Mouse (Mus musculus) spleen, postnatal 10 days (tissue): ENCODE measurements at regions not wholly inside any gene's neighbourhood (a gene's known extent, or its start where the extent isn't known, plus 50 kb on each side); places are given as distances from the start of the nearest gene placed in this dataset.

Experiments used
- DNase-seq, 2 experiments: peaks; one replicate each; pipeline ENCODE4 v3.0.0; 2021 to 2022; ENCODE audit warnings: low spot score in 2 of 2

GRCm38 (mm10) chr12:35724132-35724531, 189.3 kb upstream of the Ahr start:
- no peak for DNase-seq

DNA sequence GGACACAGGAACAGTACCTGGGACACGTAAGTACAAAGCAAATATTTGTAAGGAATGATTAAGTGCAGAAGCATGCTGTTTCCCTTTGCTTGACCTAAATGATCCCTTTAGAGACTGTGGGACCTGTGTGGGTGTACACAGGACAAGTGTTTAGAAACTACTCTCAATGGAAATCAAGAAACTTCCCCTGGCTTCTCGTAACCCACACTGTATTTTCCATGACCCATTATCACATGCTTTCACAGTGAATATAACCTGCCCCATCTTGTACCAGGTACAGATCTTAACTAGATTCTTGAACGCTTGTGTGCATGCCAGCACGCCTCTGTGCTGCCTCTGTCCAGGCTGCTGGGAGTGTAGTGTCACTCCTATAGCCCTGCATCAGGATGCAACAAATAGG, 177.8 kb upstream of the Ahr start:
- no peak for DNase-seq

DNA sequence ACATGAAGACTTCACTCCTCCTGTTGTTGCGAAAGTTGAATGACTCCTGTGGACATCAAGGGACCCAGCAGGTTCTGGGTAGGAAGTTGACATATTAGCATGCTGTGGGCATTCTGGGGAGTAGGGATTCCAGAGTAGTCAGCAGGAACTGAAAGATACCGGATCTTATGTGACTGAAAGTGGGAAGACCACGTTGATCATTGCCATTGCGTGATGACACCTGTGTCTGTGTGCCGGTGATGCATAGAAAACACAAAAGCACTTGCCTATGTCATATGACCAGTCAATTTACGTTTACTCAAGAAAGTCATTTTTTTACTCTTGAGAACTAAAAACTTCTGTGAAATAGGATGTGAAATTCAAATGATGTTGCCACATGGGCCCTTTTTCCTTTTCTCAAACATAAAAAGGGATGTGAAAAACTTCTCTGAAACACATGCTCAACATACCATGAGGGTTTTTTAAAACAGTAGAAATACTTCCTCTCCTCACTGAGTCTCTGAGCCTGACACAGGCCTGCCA, 176.8 kb upstream of the Ahr start:
- DNase-seq, result no peak

DNA sequence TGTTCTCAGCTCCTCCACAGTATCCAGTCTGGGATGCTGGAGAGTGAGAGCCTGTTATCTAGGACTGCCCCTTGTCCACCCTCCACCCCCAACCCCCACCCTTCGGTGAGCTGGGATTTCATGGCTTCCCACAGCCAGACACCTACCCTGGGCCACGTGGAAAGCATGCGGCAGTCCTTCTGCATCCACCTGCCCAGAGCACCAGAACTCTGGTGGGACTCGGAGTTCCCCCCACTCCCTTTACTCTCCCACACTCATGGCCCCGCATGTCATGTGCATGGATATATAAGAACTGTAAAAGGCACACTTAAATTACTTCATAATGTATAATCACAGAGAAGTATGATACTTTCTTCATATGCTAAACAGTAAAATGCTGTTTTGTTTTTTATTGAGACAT, 175.5 kb upstream of the Ahr start:
- DNase-seq, result no peak

DNA sequence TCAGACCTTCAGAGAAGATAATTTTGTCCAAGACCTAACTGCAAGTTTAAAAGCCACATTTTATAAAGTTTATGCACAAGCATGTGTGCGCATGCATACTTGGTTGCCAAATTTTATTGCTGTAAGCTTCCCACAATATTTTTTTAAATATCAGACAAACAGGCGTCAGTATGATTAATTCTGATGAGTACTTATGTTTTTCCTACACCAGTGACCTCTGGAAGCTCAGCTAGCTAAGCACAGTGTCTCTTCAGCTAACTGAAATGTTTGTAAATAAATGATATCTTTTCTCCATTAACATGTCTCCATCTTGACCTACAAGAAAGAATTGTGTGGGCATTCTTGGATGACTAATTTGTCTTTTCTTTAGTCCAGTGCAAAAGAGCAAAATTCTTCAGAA, 168.6 kb upstream of the Ahr start:
- DNase-seq, result no peak

- no peak for DNase-seq
Observed at GRCm38 (mm10) chr12:35702674-35703073, 167.8 kb upstream of the Ahr start.

- no peak for DNase-seq
Observed at GRCm38 (mm10) chr12:35694253-35694652, 159.4 kb upstream of the Ahr start.

GRCm38 (mm10) chr12:35690914-35691313, 156.1 kb upstream of the Ahr start:
- DNase-seq, result no peak

DNA sequence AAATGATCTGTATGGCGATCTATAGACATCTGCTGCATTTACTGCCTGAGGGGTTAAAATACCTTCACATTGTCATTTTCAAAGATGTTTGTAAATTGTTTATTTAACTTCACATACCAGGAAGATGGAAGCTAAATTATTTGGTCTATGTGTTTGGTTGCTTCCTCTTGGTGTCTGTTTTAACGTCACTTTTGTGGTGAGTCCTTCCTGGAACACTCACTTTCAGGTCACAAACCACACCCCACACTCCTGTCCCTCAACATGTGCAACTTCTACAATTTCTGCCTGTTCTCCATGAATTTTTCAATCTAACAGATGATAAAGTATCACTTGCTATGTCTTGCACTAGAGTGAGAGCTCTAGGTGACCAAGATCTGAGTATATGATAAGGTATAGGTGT, 151.4 kb upstream of the Ahr start:
- no peak for DNase-seq

DNA sequence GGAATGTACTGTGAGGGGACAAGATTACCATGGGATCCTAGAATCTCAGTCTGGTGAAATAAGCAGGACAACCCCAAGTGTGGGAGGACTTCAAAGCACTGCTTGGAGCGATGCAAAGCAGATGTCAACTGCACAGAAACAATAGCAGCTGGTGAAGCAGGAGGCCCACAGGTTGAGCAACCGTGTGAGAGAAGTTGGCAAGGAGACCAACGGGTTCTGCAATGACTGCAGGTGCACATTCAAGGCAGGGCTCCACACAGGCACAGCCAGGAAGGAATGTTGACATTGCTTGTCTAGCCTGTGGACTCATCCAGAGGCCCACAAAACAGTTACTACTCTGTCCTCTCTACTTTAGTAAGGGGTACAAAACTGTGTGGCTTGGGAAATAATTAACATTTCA, 150.4 kb upstream of the Ahr start:
- peak in 1 of 2 experiments; percentile 12 for DNase-seq

GRCm38 (mm10) chr12:35681864-35682449, 147.1 kb upstream of the Ahr start:
- no peak for DNase-seq

- DNase-seq, result no peak
Observed at GRCm38 (mm10) chr12:35679903-35680302, 145.1 kb upstream of the Ahr start.

- DNase-seq, result no peak
Observed at GRCm38 (mm10) chr12:35679025-35679424, 144.2 kb upstream of the Ahr start.

- peak in 1 of 2 experiments; percentile 56 for DNase-seq
Observed at GRCm38 (mm10) chr12:35674487-35674886, 139.6 kb upstream of the Ahr start.

- no peak for DNase-seq
Observed at GRCm38 (mm10) chr12:35670980-35671379, 136.1 kb upstream of the Ahr start.

DNA sequence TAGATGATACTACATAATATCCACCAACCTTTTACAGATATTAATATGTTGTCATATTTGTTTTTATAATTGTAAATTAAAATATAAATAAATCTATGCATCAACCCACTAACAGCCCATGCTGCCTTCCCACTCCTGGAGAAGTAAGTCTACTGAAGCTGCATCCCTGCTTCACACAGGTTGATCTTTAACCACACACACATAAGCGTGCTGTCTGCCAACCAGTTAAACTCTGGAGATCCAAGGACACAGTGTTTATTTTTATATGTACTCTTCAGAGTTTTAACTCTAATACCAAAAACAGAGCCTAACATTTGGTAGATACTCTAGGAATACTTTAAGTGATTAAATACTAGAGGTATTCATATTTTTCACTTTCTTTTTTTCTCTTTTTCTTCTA, 133.9 kb upstream of the Ahr start:
- DNase-seq, result no peak

DNA sequence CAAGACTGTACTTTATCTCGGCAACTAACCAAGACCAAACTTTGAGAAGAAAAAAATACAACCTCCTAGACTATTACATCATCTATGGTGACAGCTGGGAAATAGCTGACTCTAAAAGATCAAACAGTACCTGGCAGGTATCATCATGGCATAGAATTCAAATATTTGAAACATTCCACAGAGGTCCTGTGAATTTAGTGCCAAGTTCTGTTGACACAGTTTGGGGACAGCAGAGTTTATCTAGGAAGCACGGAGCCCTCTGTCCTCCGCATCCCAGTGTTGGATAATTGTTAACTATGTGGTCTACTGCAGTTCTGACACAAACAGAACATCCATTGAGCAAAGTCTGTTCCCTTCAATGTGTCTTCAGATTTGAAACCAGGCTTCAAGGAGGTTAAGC, 132.9 kb upstream of the Ahr start:
- no peak for DNase-seq

GRCm38 (mm10) chr12:35667218-35667617, 132.4 kb upstream of the Ahr start:
- no peak for DNase-seq

DNA sequence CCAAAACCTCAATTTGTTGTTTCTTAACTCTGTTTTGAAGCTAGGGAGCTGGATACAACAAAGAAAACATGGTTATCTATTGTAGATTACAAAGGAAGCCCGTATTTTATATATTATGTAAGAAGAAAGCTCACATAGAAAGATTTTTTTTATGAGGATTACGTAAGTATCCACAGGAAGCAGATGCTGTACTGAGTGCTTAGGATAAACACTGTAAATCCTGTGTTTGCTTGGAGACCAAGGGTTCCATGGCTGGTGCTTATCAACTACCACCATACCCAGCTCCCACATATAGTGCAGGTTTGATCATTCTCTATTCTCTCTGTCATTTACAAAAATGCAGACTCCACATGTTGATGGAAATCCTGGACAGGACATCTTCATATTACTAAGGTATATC, 131.2 kb upstream of the Ahr start:
- no peak for DNase-seq

DNA sequence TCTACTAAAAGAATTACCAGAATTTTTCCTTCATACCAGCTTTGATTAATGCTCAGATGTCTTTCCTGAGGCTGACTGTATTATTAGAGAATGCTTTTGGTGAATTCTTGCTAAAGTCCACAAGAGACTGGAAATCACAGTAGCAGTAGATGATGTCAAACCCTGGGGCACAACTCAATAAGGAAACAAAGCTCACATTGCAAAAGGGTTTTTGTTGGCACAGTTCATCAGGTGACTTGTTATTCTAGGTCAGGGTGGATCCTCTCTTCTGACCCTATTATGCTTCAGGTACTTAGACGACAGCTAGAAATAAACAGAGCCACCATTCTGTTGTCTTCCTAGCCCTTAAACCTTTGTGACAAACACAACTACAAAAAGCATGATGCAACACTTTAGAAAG, 128.2 kb upstream of the Ahr start:
- no peak for DNase-seq

DNA sequence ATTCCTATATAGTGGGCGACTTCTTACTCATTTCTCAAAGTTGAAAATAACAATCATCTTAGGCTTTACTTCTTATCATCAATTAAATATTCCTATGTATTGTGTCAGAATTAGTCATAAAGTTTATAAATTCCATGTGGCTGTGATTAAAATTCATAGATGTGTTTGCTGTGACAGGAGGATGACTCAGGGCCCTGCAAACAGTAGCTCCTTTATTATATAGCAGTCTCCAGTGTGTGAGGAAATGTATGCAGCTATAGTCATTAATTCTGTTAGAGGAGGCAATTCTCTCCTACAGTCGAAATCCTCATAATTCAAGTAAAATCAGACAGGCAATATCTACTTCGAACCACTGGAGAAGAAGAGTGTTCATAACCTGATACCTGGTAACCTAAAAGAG, 121.7 kb upstream of the Ahr start:
- DNase-seq, result no peak

- DNase-seq, result no peak
Observed at GRCm38 (mm10) chr12:35649772-35650171, 114.9 kb upstream of the Ahr start.

- DNase-seq, result no peak
Observed at GRCm38 (mm10) chr12:35642473-35642872, 107.6 kb upstream of the Ahr start.

GRCm38 (mm10) chr12:35641741-35642140, 106.9 kb upstream of the Ahr start:
- no peak for DNase-seq
